Mouse (Mus musculus): Measurements from ENCODE around the gene Camta1. TPM values are rescaled to one million over a fixed set of nuclear protein-coding genes. Genes with fewer than 3 reads are reported as not detected.

Gene Camta1
- total and polyA plus RNA-seq, 2 experiments = 2.7 to 6.1 TPM

GRCm38 (mm10) chr4:150926924-150927705 lies 934.6 kb downstream of the Camta1 start:
- 59% methylated on average over 14 of the region's 14 CpGs for WGBS
- Histone ChIP-seq H3K4me1 (ENCODE audit: control insufficient read depth, insufficient read depth, low read length) (no peaks in the 10 kb centered on the region), H3K27ac (replicated peaks; ENCODE audit: insufficient read depth, low read depth, low read length) (no peak overlapping the region), H3K27me3 (ENCODE audit: control insufficient read depth, insufficient read depth, low read length) (no peaks in the 10 kb centered on the region), H3K4me3 (ENCODE audit: insufficient read depth, low read depth, low read length) (no peak overlapping the region), H3K9ac (ENCODE audit: low read depth, low read length) (no peak overlapping the region), H3K79me2 (ENCODE audit: control insufficient read depth, insufficient read depth, low read length) (no peaks in the 10 kb centered on the region), H3K36me3 (ENCODE audit: control insufficient read depth, insufficient read depth, low read length) (no peaks in the 10 kb centered on the region)
- no peak for DNase-seq (ENCODE audit: extremely low read depth, low read depth, low spot score)
- TF ChIP-seq POLR2A (IDR thresholded peaks at IDR 0.05; ENCODE audit: extremely low read depth, insufficient read depth, low read length) = no peak
- TF ChIP-seq CTCF (IDR thresholded peaks at IDR 0.05; ENCODE audit: low read depth, low read length) = no peak

- no peak overlapping the region for H3K27ac ChIP-seq (replicated peaks; ENCODE audit: insufficient read depth, low read depth, low read length)
- H3K79me2 ChIP-seq (ENCODE audit: control insufficient read depth, insufficient read depth, low read length) = no peaks in the 10 kb centered on the region
- no peaks in the 10 kb centered on the region for H3K36me3 ChIP-seq (ENCODE audit: control insufficient read depth, insufficient read depth, low read length)
- H3K27me3 ChIP-seq (ENCODE audit: control insufficient read depth, insufficient read depth, low read length) = no peaks in the 10 kb centered on the region
- DNase-seq (ENCODE audit: extremely low read depth, low read depth, low spot score) = no peak
- TF ChIP-seq CTCF (IDR thresholded peaks at IDR 0.05; ENCODE audit: low read depth, low read length) (peak; percentile 49), POLR2A (IDR thresholded peaks at IDR 0.05; ENCODE audit: extremely low read depth, insufficient read depth, low read length) (no peak)
- no peak overlapping the region for H3K4me3 ChIP-seq (ENCODE audit: insufficient read depth, low read depth, low read length)
- H3K9ac ChIP-seq (ENCODE audit: low read depth, low read length) = no peak overlapping the region
- H3K4me1 ChIP-seq (ENCODE audit: control insufficient read depth, insufficient read depth, low read length) = no peaks in the 10 kb centered on the region
- 64% methylated on average over 5 of the region's 5 CpGs for WGBS
These were observed 935.8 kb downstream of the Camta1 start for GRCm38 (mm10) chr4:150925923-150926322.

GRCm38 (mm10) chr4:150924936-150925335 lies 936.7 kb downstream of the Camta1 start:
- no peak overlapping the region for H3K9ac ChIP-seq (ENCODE audit: low read depth, low read length)
- 88% methylated on average over 6 of the region's 6 CpGs for WGBS
- DNase-seq (ENCODE audit: extremely low read depth, low read depth, low spot score) = no peak
- no peaks in the 10 kb centered on the region for H3K79me2 ChIP-seq (ENCODE audit: control insufficient read depth, insufficient read depth, low read length)
- H3K27ac ChIP-seq (replicated peaks; ENCODE audit: insufficient read depth, low read depth, low read length) = no peak overlapping the region
- no peaks in the 10 kb centered on the region for H3K27me3 ChIP-seq (ENCODE audit: control insufficient read depth, insufficient read depth, low read length)
- no peak for TF ChIP-seq POLR2A (IDR thresholded peaks at IDR 0.05; ENCODE audit: extremely low read depth, insufficient read depth, low read length)
- TF ChIP-seq CTCF (IDR thresholded peaks at IDR 0.05; ENCODE audit: low read depth, low read length) = no peak
- no peaks in the 10 kb centered on the region for H3K36me3 ChIP-seq (ENCODE audit: control insufficient read depth, insufficient read depth, low read length)
- H3K4me3 ChIP-seq (ENCODE audit: insufficient read depth, low read depth, low read length) = no peak overlapping the region
- H3K4me1 ChIP-seq (ENCODE audit: control insufficient read depth, insufficient read depth, low read length) = no peaks in the 10 kb centered on the region

GRCm38 (mm10) chr4:150924308-150924707 lies 937.4 kb downstream of the Camta1 start:
- Histone ChIP-seq H3K4me3 (ENCODE audit: insufficient read depth, low read depth, low read length) (no peak overlapping the region), H3K79me2 (ENCODE audit: control insufficient read depth, insufficient read depth, low read length) (no peaks in the 10 kb centered on the region), H3K9ac (ENCODE audit: low read depth, low read length) (no peak overlapping the region), H3K27ac (replicated peaks; ENCODE audit: insufficient read depth, low read depth, low read length) (no peak overlapping the region), H3K36me3 (ENCODE audit: control insufficient read depth, insufficient read depth, low read length) (no peaks in the 10 kb centered on the region), H3K27me3 (ENCODE audit: control insufficient read depth, insufficient read depth, low read length) (no peaks in the 10 kb centered on the region), H3K4me1 (ENCODE audit: control insufficient read depth, insufficient read depth, low read length) (no peaks in the 10 kb centered on the region)
- WGBS = 78% methylated on average over 13 of the region's 13 CpGs
- TF ChIP-seq CTCF (IDR thresholded peaks at IDR 0.05; ENCODE audit: low read depth, low read length) (no peak), POLR2A (IDR thresholded peaks at IDR 0.05; ENCODE audit: extremely low read depth, insufficient read depth, low read length) (no peak)
- DNase-seq (ENCODE audit: extremely low read depth, low read depth, low spot score) = no peak

GRCm38 (mm10) chr4:150921206-150921605 lies 940.5 kb downstream of the Camta1 start:
- Histone ChIP-seq H3K9ac (ENCODE audit: low read depth, low read length) (no peak overlapping the region), H3K36me3 (ENCODE audit: control insufficient read depth, insufficient read depth, low read length) (no peaks in the 10 kb centered on the region), H3K4me1 (ENCODE audit: control insufficient read depth, insufficient read depth, low read length) (no peaks in the 10 kb centered on the region), H3K27me3 (ENCODE audit: control insufficient read depth, insufficient read depth, low read length) (no peaks in the 10 kb centered on the region), H3K79me2 (ENCODE audit: control insufficient read depth, insufficient read depth, low read length) (no peaks in the 10 kb centered on the region), H3K27ac (replicated peaks; ENCODE audit: insufficient read depth, low read depth, low read length) (no peak overlapping the region), H3K4me3 (ENCODE audit: insufficient read depth, low read depth, low read length) (no peak overlapping the region)
- 80% methylated on average over 8 of the region's 8 CpGs for WGBS
- DNase-seq (ENCODE audit: extremely low read depth, low read depth, low spot score) = no peak
- no peak for TF ChIP-seq CTCF (IDR thresholded peaks at IDR 0.05; ENCODE audit: low read depth, low read length)
- TF ChIP-seq POLR2A (IDR thresholded peaks at IDR 0.05; ENCODE audit: extremely low read depth, insufficient read depth, low read length) = no peak

- no peak overlapping the region for H3K9ac ChIP-seq (ENCODE audit: low read depth, low read length)
- no peaks in the 10 kb centered on the region for H3K36me3 ChIP-seq (ENCODE audit: control insufficient read depth, insufficient read depth, low read length)
- peaks cover 8% of the 10 kb centered on the region; the same call in 1 of the 2 replicates for H3K4me1 ChIP-seq (ENCODE audit: control insufficient read depth, insufficient read depth, low read length)
- H3K79me2 ChIP-seq (ENCODE audit: control insufficient read depth, insufficient read depth, low read length) = no peaks in the 10 kb centered on the region
- 84% methylated on average over 8 of the region's 8 CpGs for WGBS
- H3K27me3 ChIP-seq (ENCODE audit: control insufficient read depth, insufficient read depth, low read length) = no peaks in the 10 kb centered on the region
- TF ChIP-seq CTCF (IDR thresholded peaks at IDR 0.05; ENCODE audit: low read depth, low read length) = no peak
- TF ChIP-seq POLR2A (IDR thresholded peaks at IDR 0.05; ENCODE audit: extremely low read depth, insufficient read depth, low read length) = no peak
- H3K27ac ChIP-seq (replicated peaks; ENCODE audit: insufficient read depth, low read depth, low read length) = no peak overlapping the region
- no peak for DNase-seq (ENCODE audit: extremely low read depth, low read depth, low spot score)
- no peak overlapping the region for H3K4me3 ChIP-seq (ENCODE audit: insufficient read depth, low read depth, low read length)
These were observed 944.2 kb downstream of the Camta1 start for GRCm38 (mm10) chr4:150917336-150918027.

Measured in liver, adult 2 months (tissue).